Mouse (Mus musculus): Measurements from ENCODE around the gene Spdl1. TPM values are rescaled to one million over a fixed set of nuclear protein-coding genes. Genes with fewer than 3 reads are reported as not detected.
A peak's percentile ranks its signal among the peaks of the same experiment; 100 is the strongest.

Gene Spdl1
- polyA plus RNA-seq, 1 experiment from 2014 or later: 4.6 TPM

- Histone ChIP-seq H3K4me2 (ENCODE audit: low read length) (no peak overlapping the region), H3K4me1 (ENCODE audit: control insufficient read depth, insufficient read depth, low read length) (no peaks in the 10 kb centered on the region), H3K9ac (replicated peaks; ENCODE audit: low read length) (no peak overlapping the region), H3K4me3 (replicated peaks; ENCODE audit: low read depth, low read length) (no peak overlapping the region), H3K27ac (replicated peaks; ENCODE audit: low read depth, low read length) (no peak overlapping the region), H3K27me3 (ENCODE audit: control insufficient read depth, insufficient read depth, low read length) (no peaks in the 10 kb centered on the region), H3K9me3 (ENCODE audit: control insufficient read depth, low read length) (no peaks in the 10 kb centered on the region), H3K36me3 (ENCODE audit: control insufficient read depth, insufficient read depth, low read length) (no peaks in the 10 kb centered on the region)
- DNase-seq: peak; percentile 20
- no peak for ATAC-seq (ENCODE audit: low FRiP score, low TSS enrichment)
These were observed 48.6 kb downstream of the Spdl1 start for GRCm38 (mm10) chr11:34784864-34785263.

GRCm38 (mm10) chr11:34783587-34784043 is 49.8 kb downstream of the Spdl1 start, which contains the start of gene Dock2:
Dock2 (minus strand) TSS chr11:34783892.
- ATAC-seq (ENCODE audit: low FRiP score, low TSS enrichment): no peak
- Histone ChIP-seq H3K27me3 (ENCODE audit: control insufficient read depth, insufficient read depth, low read length) (no peaks in the 10 kb centered on the region), H3K36me3 (ENCODE audit: control insufficient read depth, insufficient read depth, low read length) (no peaks in the 10 kb centered on the region), H3K27ac (replicated peaks; ENCODE audit: low read depth, low read length) (no peak within 1 kb of the TSS), H3K4me1 (ENCODE audit: control insufficient read depth, insufficient read depth, low read length) (no peaks in the 10 kb centered on the region), H3K9me3 (ENCODE audit: control insufficient read depth, low read length) (no peaks in the 10 kb centered on the region), H3K4me3 (replicated peaks; ENCODE audit: low read depth, low read length) (no peak within 1 kb of the TSS), H3K9ac (replicated peaks; ENCODE audit: low read length) (no peak within 1 kb of the TSS), H3K4me2 (ENCODE audit: low read length) (no peak within 1 kb of the TSS)
- no peak for DNase-seq
- WGBS: 91% methylated on average over 12 of the region's 12 CpGs

GRCm38 (mm10) chr11:34782516-34783430 is 50.7 kb downstream of the Spdl1 start:
- WGBS: 87% methylated on average over 8 of the region's 8 CpGs

GRCm38 (mm10) chr11:34780786-34781185 is 52.7 kb downstream of the Spdl1 start:
- no peaks in the 10 kb centered on the region for H3K4me1 ChIP-seq (ENCODE audit: control insufficient read depth, insufficient read depth, low read length)
- no peak overlapping the region for H3K4me3 ChIP-seq (replicated peaks; ENCODE audit: low read depth, low read length)
- no peaks in the 10 kb centered on the region for H3K36me3 ChIP-seq (ENCODE audit: control insufficient read depth, insufficient read depth, low read length)
- H3K9ac ChIP-seq (replicated peaks; ENCODE audit: low read length): no peak overlapping the region
- ATAC-seq (ENCODE audit: low FRiP score, low TSS enrichment): no peak
- WGBS: 94% methylated on average over 2 of the region's 2 CpGs
- H3K4me2 ChIP-seq (ENCODE audit: low read length): no peak overlapping the region
- H3K27me3 ChIP-seq (ENCODE audit: control insufficient read depth, insufficient read depth, low read length): no peaks in the 10 kb centered on the region
- H3K27ac ChIP-seq (replicated peaks; ENCODE audit: low read depth, low read length): no peak overlapping the region
- H3K9me3 ChIP-seq (ENCODE audit: control insufficient read depth, low read length): no peaks in the 10 kb centered on the region
- DNase-seq: no peak

More at GRCm38 (mm10) chr11:34782516-34783430, 50.7 kb downstream of the Spdl1 start:
- ATAC-seq (ENCODE audit: low FRiP score, low TSS enrichment) (no peak), DNase-seq (no peak)
- Histone ChIP-seq H3K4me1 (ENCODE audit: control insufficient read depth, insufficient read depth, low read length) (no peaks in the 10 kb centered on the region), H3K36me3 (ENCODE audit: control insufficient read depth, insufficient read depth, low read length) (no peaks in the 10 kb centered on the region), H3K4me3 (replicated peaks; ENCODE audit: low read depth, low read length) (no peak overlapping the region), H3K9ac (replicated peaks; ENCODE audit: low read length) (no peak overlapping the region), H3K4me2 (ENCODE audit: low read length) (no peak overlapping the region), H3K9me3 (ENCODE audit: control insufficient read depth, low read length) (no peaks in the 10 kb centered on the region), H3K27me3 (ENCODE audit: control insufficient read depth, insufficient read depth, low read length) (no peaks in the 10 kb centered on the region), H3K27ac (replicated peaks; ENCODE audit: low read depth, low read length) (no peak overlapping the region)

GRCm38 (mm10) chr11:34779966-34780365 is 53.5 kb downstream of the Spdl1 start:
- no peak overlapping the region for H3K27ac ChIP-seq (replicated peaks; ENCODE audit: low read depth, low read length)
- H3K4me2 ChIP-seq (ENCODE audit: low read length): no peak overlapping the region
- no peaks in the 10 kb centered on the region for H3K36me3 ChIP-seq (ENCODE audit: control insufficient read depth, insufficient read depth, low read length)
- H3K27me3 ChIP-seq (ENCODE audit: control insufficient read depth, insufficient read depth, low read length): no peaks in the 10 kb centered on the region
- WGBS: 89% methylated on average over 4 of the region's 4 CpGs
- no peaks in the 10 kb centered on the region for H3K9me3 ChIP-seq (ENCODE audit: control insufficient read depth, low read length)
- no peak overlapping the region for H3K4me3 ChIP-seq (replicated peaks; ENCODE audit: low read depth, low read length)
- H3K4me1 ChIP-seq (ENCODE audit: control insufficient read depth, insufficient read depth, low read length): no peaks in the 10 kb centered on the region
- ATAC-seq (ENCODE audit: low FRiP score, low TSS enrichment): no peak
- no peak overlapping the region for H3K9ac ChIP-seq (replicated peaks; ENCODE audit: low read length)
- DNase-seq: no peak

- Histone ChIP-seq H3K4me2 (ENCODE audit: low read length) (no peak overlapping the region), H3K9ac (replicated peaks; ENCODE audit: low read length) (no peak overlapping the region), H3K36me3 (ENCODE audit: control insufficient read depth, insufficient read depth, low read length) (no peaks in the 10 kb centered on the region), H3K27ac (replicated peaks; ENCODE audit: low read depth, low read length) (no peak overlapping the region), H3K27me3 (ENCODE audit: control insufficient read depth, insufficient read depth, low read length) (no peaks in the 10 kb centered on the region), H3K4me3 (replicated peaks; ENCODE audit: low read depth, low read length) (no peak overlapping the region), H3K4me1 (ENCODE audit: control insufficient read depth, insufficient read depth, low read length) (no peaks in the 10 kb centered on the region), H3K9me3 (ENCODE audit: control insufficient read depth, low read length) (no peaks in the 10 kb centered on the region)
- DNase-seq: no peak
- no peak for ATAC-seq (ENCODE audit: low FRiP score, low TSS enrichment)
- 89% methylated on average over 3 of the region's 3 CpGs for WGBS
These were observed 55.1 kb downstream of the Spdl1 start for GRCm38 (mm10) chr11:34778351-34778750.

GRCm38 (mm10) chr11:34777529-34777928 is 55.9 kb downstream of the Spdl1 start:
- DNase-seq (no peak), ATAC-seq (ENCODE audit: low FRiP score, low TSS enrichment) (no peak)
- H3K9me3 ChIP-seq (ENCODE audit: control insufficient read depth, low read length): no peaks in the 10 kb centered on the region
- H3K4me1 ChIP-seq (ENCODE audit: control insufficient read depth, insufficient read depth, low read length): no peaks in the 10 kb centered on the region
- H3K36me3 ChIP-seq (ENCODE audit: control insufficient read depth, insufficient read depth, low read length): no peaks in the 10 kb centered on the region
- 91% methylated on average over 4 of the region's 4 CpGs for WGBS
- H3K4me3 ChIP-seq (replicated peaks; ENCODE audit: low read depth, low read length): no peak overlapping the region
- H3K9ac ChIP-seq (replicated peaks; ENCODE audit: low read length): no peak overlapping the region
- no peak overlapping the region for H3K4me2 ChIP-seq (ENCODE audit: low read length)
- H3K27me3 ChIP-seq (ENCODE audit: control insufficient read depth, insufficient read depth, low read length): no peaks in the 10 kb centered on the region
- no peak overlapping the region for H3K27ac ChIP-seq (replicated peaks; ENCODE audit: low read depth, low read length)

GRCm38 (mm10) chr11:34776054-34776453 is 57.4 kb downstream of the Spdl1 start:
- Histone ChIP-seq H3K36me3 (ENCODE audit: control insufficient read depth, insufficient read depth, low read length) (no peaks in the 10 kb centered on the region), H3K27me3 (ENCODE audit: control insufficient read depth, insufficient read depth, low read length) (no peaks in the 10 kb centered on the region), H3K4me3 (replicated peaks; ENCODE audit: low read depth, low read length) (no peak overlapping the region), H3K9ac (replicated peaks; ENCODE audit: low read length) (no peak overlapping the region), H3K27ac (replicated peaks; ENCODE audit: low read depth, low read length) (no peak overlapping the region), H3K9me3 (ENCODE audit: control insufficient read depth, low read length) (no peaks in the 10 kb centered on the region), H3K4me1 (ENCODE audit: control insufficient read depth, insufficient read depth, low read length) (no peaks in the 10 kb centered on the region), H3K4me2 (ENCODE audit: low read length) (no peak overlapping the region)
- ATAC-seq (ENCODE audit: low FRiP score, low TSS enrichment): no peak
- DNase-seq: no peak
- 83% methylated on average over 2 of the region's 2 CpGs for WGBS

GRCm38 (mm10) chr11:34774636-34775035 is 58.8 kb downstream of the Spdl1 start:
- Histone ChIP-seq H3K27ac (replicated peaks; ENCODE audit: low read depth, low read length) (no peak overlapping the region), H3K9me3 (ENCODE audit: control insufficient read depth, low read length) (no peaks in the 10 kb centered on the region), H3K36me3 (ENCODE audit: control insufficient read depth, insufficient read depth, low read length) (no peaks in the 10 kb centered on the region), H3K4me3 (replicated peaks; ENCODE audit: low read depth, low read length) (no peak overlapping the region), H3K4me2 (ENCODE audit: low read length) (no peak overlapping the region), H3K4me1 (ENCODE audit: control insufficient read depth, insufficient read depth, low read length) (no peaks in the 10 kb centered on the region), H3K9ac (replicated peaks; ENCODE audit: low read length) (no peak overlapping the region), H3K27me3 (ENCODE audit: control insufficient read depth, insufficient read depth, low read length) (no peaks in the 10 kb centered on the region)
- no peak for ATAC-seq (ENCODE audit: low FRiP score, low TSS enrichment)
- 80% methylated on average over 2 of the region's 2 CpGs for WGBS
- DNase-seq: peak; percentile 3

Measured in midbrain, embryonic 14.5 days (tissue).